Mouse (Mus musculus) hindbrain, embryonic 10.5 days (tissue): ENCODE measurements around the gene Phactr4. TPM values are rescaled to one million over a fixed set of nuclear protein-coding genes. Genes with fewer than 3 reads are reported as not detected.
A peak's percentile ranks its signal among the peaks of the same experiment; 100 is the strongest.

Experiments used
- DNase-seq: peaks from one replicate; pipeline ENCODE4 v3.0.0-alpha.2; 2017; ENCODE audit warnings: low spot score
- H3K27ac ChIP-seq: fragments of 300-500 bp; sonication (generic); 2 replicates; pipeline ENCODE4 v1.5.1; 2016; ENCODE audit warnings: mild to moderate bottlenecking, moderate library complexity
- H3K27me3 ChIP-seq: fragments of 300-500 bp; sonication (generic); 2 replicates; pipeline ENCODE4 v1.6.1; 2016; ENCODE audit warnings: mild to moderate bottlenecking; ENCODE audit not compliant: poor library complexity, insufficient read depth, severe bottlenecking
- H3K36me3 ChIP-seq: fragments of 300-500 bp; sonication (generic); 2 replicates; pipeline ENCODE4 v1.6.1; 2016; ENCODE audit warnings: mild to moderate bottlenecking, moderate library complexity
- H3K4me1 ChIP-seq: fragments of 300-500 bp; sonication (generic); replicated peaks from 2 replicates; pipeline ENCODE4 v1.6.1; 2016; ENCODE audit warnings: mild to moderate bottlenecking
- H3K4me3 ChIP-seq: fragments of 300-500 bp; sonication (generic); 2 replicates; pipeline ENCODE4 v1.5.1; 2016; ENCODE audit warnings: mild to moderate bottlenecking, moderate library complexity
- H3K9me3 ChIP-seq: fragments of 300-500 bp; sonication (generic); 2 replicates; pipeline ENCODE4 v1.6.1; 2016; ENCODE audit warnings: mild to moderate bottlenecking, moderate library complexity
- WGBS: fragments of 180-500 bp; shearing (Covaris S2); methylation state at CpG from one replicate; pipeline ENCODE4 v1.1.7; 2016; 5-methylcytosine and 5-hydroxymethylcytosine counted together
- polyA plus RNA-seq: library from polyadenylated mRNA; unstranded; fragments of >200 nt; fragmentation: Nextera tagmentation; extraction: Ambion mirVana; gene quantifications from 2 replicates; pipeline ENCODE4 v1.2.1, GENCODE M21; 2016

Phactr4 gene
- polyA plus RNA-seq, 1 experiment from 2014 or later, result 25.5 TPM

DNA sequence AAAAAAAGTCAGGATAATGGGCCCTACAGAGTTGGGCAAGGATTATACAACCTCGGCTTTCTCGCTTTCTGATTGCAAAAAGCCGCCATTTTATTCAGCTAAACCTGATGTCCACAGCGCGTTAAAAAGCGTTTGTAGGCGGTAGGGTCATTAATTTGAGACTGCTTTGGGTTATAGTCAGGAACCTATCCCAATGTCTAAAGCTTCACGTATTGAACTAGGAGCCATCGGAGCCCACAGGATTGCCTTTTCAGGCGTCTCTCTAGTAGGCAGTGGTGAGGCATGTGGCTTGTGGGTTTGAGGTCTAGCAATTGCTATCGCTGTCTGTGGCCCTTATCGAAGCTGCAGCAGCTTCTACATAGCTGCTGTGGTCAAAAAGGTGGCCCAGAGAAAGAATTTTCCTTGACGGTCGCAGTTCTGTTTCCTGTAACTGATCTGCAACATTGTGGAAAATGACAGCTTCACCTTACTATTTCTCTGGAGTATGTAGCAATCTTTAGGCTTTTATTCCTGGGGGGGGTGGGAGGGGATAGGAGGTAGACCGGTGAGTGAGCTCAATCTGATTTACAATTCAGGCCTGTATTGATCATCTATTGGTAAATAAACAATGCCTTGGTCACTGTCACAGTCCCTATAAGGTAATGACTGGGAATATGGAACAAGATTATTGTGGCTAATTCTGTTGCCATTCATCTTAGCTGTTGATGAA is 113.0 kb downstream of the Phactr4 start:
- H3K27ac ChIP-seq, result peak overlapping the region; percentile 95
- no peak for DNase-seq
- H3K9me3 ChIP-seq, result no peaks in the 10 kb centered on the region
- 1% methylated on average over 15 of the region's 15 CpGs for WGBS
- H3K27me3 ChIP-seq, result no peaks in the 10 kb centered on the region
- H3K36me3 ChIP-seq, result peaks cover 49% of the 10 kb centered on the region
- peaks cover 10% of the 10 kb centered on the region for H3K4me1 ChIP-seq
- peak overlapping the region; percentile 90 for H3K4me3 ChIP-seq

DNA sequence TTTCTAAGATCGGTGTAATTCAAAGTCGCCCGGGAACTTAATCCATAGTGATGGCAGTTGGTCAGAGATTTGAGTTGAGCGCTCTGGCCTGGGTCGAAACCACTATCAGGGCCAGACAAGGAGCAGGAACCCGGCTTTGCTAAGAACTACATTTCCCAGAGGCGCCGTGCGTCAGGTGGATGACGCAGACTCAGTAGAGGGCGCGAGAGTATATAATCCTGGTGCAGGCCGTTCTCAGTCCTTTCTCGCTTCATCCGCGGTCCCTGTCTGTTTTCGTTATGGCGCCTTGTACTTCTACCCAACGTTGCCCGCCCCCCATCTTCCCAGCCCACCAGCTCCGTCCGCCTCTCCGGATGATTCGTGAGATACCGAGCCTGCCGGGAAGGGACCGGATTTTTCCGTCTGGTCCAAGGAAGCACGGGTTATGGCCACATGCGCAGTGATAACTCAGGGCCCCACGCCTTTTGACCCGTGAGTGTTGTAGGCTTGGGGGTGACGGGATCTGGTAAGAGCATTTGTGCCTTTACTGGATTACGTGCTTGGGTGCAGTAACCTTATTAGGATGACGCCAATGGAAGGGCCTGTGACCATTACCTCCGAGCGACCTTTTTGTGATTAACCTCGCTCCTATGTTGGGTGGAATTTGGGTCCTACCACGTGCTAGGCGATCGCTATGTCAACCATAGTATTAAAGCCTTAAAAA is 113.7 kb downstream of the Phactr4 start:
- 1% methylated on average over 41 of the region's 41 CpGs for WGBS
- DNase-seq, result peak; percentile 87
- H3K4me1 ChIP-seq, result peaks cover 10% of the 10 kb centered on the region
- H3K4me3 ChIP-seq, result peak overlapping the region; percentile 90
- H3K27me3 ChIP-seq, result no peaks in the 10 kb centered on the region
- H3K27ac ChIP-seq, result peak overlapping the region; percentile 95
- H3K36me3 ChIP-seq, result peaks cover 42% of the 10 kb centered on the region
- H3K9me3 ChIP-seq, result no peaks in the 10 kb centered on the region

DNA sequence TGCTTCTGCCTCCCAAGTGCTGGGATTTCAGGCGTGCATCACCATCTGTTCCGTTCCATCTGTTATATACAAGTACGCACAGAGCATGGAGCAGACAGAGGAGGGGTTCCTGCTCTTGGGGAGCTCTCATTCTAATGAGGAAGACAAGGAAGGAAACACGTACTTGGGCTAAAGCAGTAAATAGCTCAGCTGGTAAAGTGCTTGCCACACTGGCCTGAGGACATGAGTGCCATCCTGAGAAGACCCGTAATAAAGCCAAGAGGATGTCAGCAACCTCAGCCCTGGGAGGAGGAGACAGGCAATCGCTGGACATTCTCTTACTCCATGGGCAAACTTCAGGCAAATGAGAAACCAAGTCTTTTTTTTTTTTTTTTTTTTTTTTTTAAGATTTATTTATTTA is 116.3 kb downstream of the Phactr4 start:
- Histone ChIP-seq H3K27ac (no peak overlapping the region), H3K4me1 (peaks cover 22% of the 10 kb centered on the region), H3K4me3 (no peak overlapping the region), H3K36me3 (peaks cover 16% of the 10 kb centered on the region), H3K9me3 (no peaks in the 10 kb centered on the region), H3K27me3 (no peaks in the 10 kb centered on the region)
- 84% methylated on average over 6 of the region's 6 CpGs for WGBS
- DNase-seq, result no peak

Other genes starting within 250 kb of the Phactr4 start
- 136 and 142 TPM in 2 replicates for gene Ythdf2, start 210.2 kb downstream of the Phactr4 start, polyA plus RNA-seq
- 42.5 and 45.3 TPM in 2 replicates for gene Gmeb1, start 160.9 kb downstream of the Phactr4 start, polyA plus RNA-seq
- gene Taf12, start 148.1 kb downstream of the Phactr4 start, polyA plus RNA-seq, result 60.9 and 62.1 TPM in 2 replicates
- 0.77 and 0.96 TPM in 2 replicates for gene Rab42, start 119.1 kb downstream of the Phactr4 start, polyA plus RNA-seq
- gene Trnau1ap, start 93.0 kb downstream of the Phactr4 start, polyA plus RNA-seq, result 90.6 and 91.5 TPM in 2 replicates
- gene Rcc1, start 68.9 kb downstream of the Phactr4 start, polyA plus RNA-seq, result 116 and 157 TPM in 2 replicates
- gene Med18, start 41.4 kb upstream of the Phactr4 start, polyA plus RNA-seq, result 29.0 and 33.3 TPM in 2 replicates
- gene Sesn2, start 88.0 kb upstream of the Phactr4 start, polyA plus RNA-seq, result 12.9 and 13.0 TPM in 2 replicates
- 1,033 and 1,169 TPM in 2 replicates for gene Atpif1, start 111.2 kb upstream of the Phactr4 start, polyA plus RNA-seq
- gene Dnajc8, start 113.1 kb upstream of the Phactr4 start, polyA plus RNA-seq, result 202 and 214 TPM in 2 replicates
- gene Ptafr, start 141.6 kb upstream of the Phactr4 start, polyA plus RNA-seq, result 0.42 and 0.81 TPM in 2 replicates
- 24.2 and 33.0 TPM in 2 replicates for gene Eya3, start 216.5 kb upstream of the Phactr4 start, polyA plus RNA-seq